Mouse (Mus musculus) testis, adult 2 months (tissue): Measurements from ENCODE around the gene Psen2. TPM values are rescaled to one million over a fixed set of nuclear protein-coding genes. Genes with fewer than 3 reads are reported as not detected.

Experiments
- H3K27ac ChIP-seq: fragments of 200-500 bp; 2 replicates; pipeline ENCODE4 v1.5.1; 2012; ENCODE audit warnings: low read depth, low read length; ENCODE audit not compliant: control insufficient read depth, insufficient read depth
- H3K27me3 ChIP-seq: fragments of 200-500 bp; 2 replicates; pipeline ENCODE4 v1.6.1; 2012; ENCODE audit warnings: mild to moderate bottlenecking, low read length, moderate library complexity; ENCODE audit not compliant: control insufficient read depth, insufficient read depth
- H3K36me3 ChIP-seq: fragments of 200-500 bp; 2 replicates; pipeline ENCODE4 v1.6.1; 2012; ENCODE audit warnings: mild to moderate bottlenecking, low read length; ENCODE audit not compliant: control insufficient read depth, insufficient read depth
- H3K4me1 ChIP-seq: fragments of 200-500 bp; 2 replicates; pipeline ENCODE4 v1.6.1; 2012; ENCODE audit warnings: low read length; ENCODE audit not compliant: control insufficient read depth, insufficient read depth
- H3K4me3 ChIP-seq: fragments of 200-500 bp; 2 replicates; pipeline ENCODE4 v1.5.1; 2012; ENCODE audit warnings: low read depth, mild to moderate bottlenecking, low read length, moderate library complexity, mixed read lengths; ENCODE audit not compliant: control insufficient read depth
- CTCF ChIP-seq: fragments of 200-500 bp; IDR thresholded peaks from 2 replicates; pipeline ENCODE4 v1.5.1; 2012; ENCODE audit warnings: low read depth, mild to moderate bottlenecking, inconsistent platforms, low read length, moderate library complexity; ENCODE audit not compliant: control insufficient read depth, insufficient read depth, insufficient replicate concordance
- POLR2A ChIP-seq: fragments of 200-500 bp; IDR thresholded peaks from 2 replicates; pipeline ENCODE4 v1.6.1; 2012; ENCODE audit warnings: low read depth, mild to moderate bottlenecking, inconsistent platforms, low read length, moderate library complexity; ENCODE audit not compliant: control insufficient read depth
- polyA plus RNA-seq: library from polyadenylated mRNA; depleted of rRNA; stranded (reverse); fragments of >200 nt; gene quantifications from 2 replicates; pipeline ENCODE4 v1.2.3, GENCODE M21; 2012; rRNA removed

Gene Psen2
- polyA plus RNA-seq, 1 experiment = 8.8 TPM

GRCm38 (mm10) chr1:180182731-180183130 lies 80.5 kb downstream of the Psen2 start:
- H3K27me3 ChIP-seq = no peaks in the 10 kb centered on the region
- no peak overlapping the region for H3K27ac ChIP-seq
- H3K36me3 ChIP-seq = no peaks in the 10 kb centered on the region; the same call in 1 of the 2 replicates
- TF ChIP-seq CTCF (no peak), POLR2A (no peak)
- H3K4me1 ChIP-seq = no peaks in the 10 kb centered on the region
- H3K4me3 ChIP-seq = no peak overlapping the region

GRCm38 (mm10) chr1:180181966-180182319 lies 81.3 kb downstream of the Psen2 start:
- no peak for TF ChIP-seq CTCF
- TF ChIP-seq POLR2A = no peak
- no peak overlapping the region for H3K27ac ChIP-seq
- no peaks in the 10 kb centered on the region for H3K27me3 ChIP-seq
- H3K4me3 ChIP-seq = no peak overlapping the region
- no peaks in the 10 kb centered on the region; the same call in 1 of the 2 replicates for H3K36me3 ChIP-seq
- no peaks in the 10 kb centered on the region for H3K4me1 ChIP-seq

- Histone ChIP-seq H3K4me3 (no peak overlapping the region), H3K27ac (no peak overlapping the region), H3K4me1 (no peaks in the 10 kb centered on the region), H3K36me3 (no peaks in the 10 kb centered on the region; the same call in 1 of the 2 replicates), H3K27me3 (no peaks in the 10 kb centered on the region)
- TF ChIP-seq CTCF = no peak
- TF ChIP-seq POLR2A = no peak
Observed at GRCm38 (mm10) chr1:180181304-180181965, 81.8 kb downstream of the Psen2 start.

- Histone ChIP-seq H3K4me3 (no peak overlapping the region), H3K36me3 (no peaks in the 10 kb centered on the region; the same call in 1 of the 2 replicates), H3K27ac (no peak overlapping the region), H3K4me1 (no peaks in the 10 kb centered on the region), H3K27me3 (no peaks in the 10 kb centered on the region)
- TF ChIP-seq POLR2A = no peak
- no peak for TF ChIP-seq CTCF
Observed at GRCm38 (mm10) chr1:180179840-180180239, 83.4 kb downstream of the Psen2 start.

- H3K4me3 ChIP-seq = no peak overlapping the region
- H3K36me3 ChIP-seq = no peaks in the 10 kb centered on the region; the same call in 1 of the 2 replicates
- H3K27me3 ChIP-seq = no peaks in the 10 kb centered on the region
- TF ChIP-seq POLR2A = no peak
- TF ChIP-seq CTCF = no peak
- H3K4me1 ChIP-seq = no peaks in the 10 kb centered on the region
- no peak overlapping the region for H3K27ac ChIP-seq
Observed at GRCm38 (mm10) chr1:180179100-180179499, 84.1 kb downstream of the Psen2 start.

GRCm38 (mm10) chr1:180178340-180178739 lies 84.9 kb downstream of the Psen2 start:
- Histone ChIP-seq H3K4me1 (no peaks in the 10 kb centered on the region), H3K4me3 (no peak overlapping the region)

More at GRCm38 (mm10) chr1:180178340-180178739, 84.9 kb downstream of the Psen2 start:
- no peaks in the 10 kb centered on the region for H3K27me3 ChIP-seq
- no peak overlapping the region for H3K27ac ChIP-seq
- TF ChIP-seq POLR2A (no peak), CTCF (no peak)
- H3K36me3 ChIP-seq = no peaks in the 10 kb centered on the region; the same call in 1 of the 2 replicates

Other genes with a start within 250 kb of the Psen2 start
- gene Coq8a, start 63.8 kb downstream of the Psen2 start, polyA plus RNA-seq = 9.6 and 12.4 TPM in 2 replicates
- gene Itpkb, start 67.0 kb upstream of the Psen2 start, polyA plus RNA-seq = 9.9 TPM in 2 replicates
- gene Stum, start 220.1 kb upstream of the Psen2 start, polyA plus RNA-seq = 0.27 and 0.77 TPM in 2 replicates